Mouse (Mus musculus) left cerebral cortex, adult 8-10 months (tissue): ENCODE data around the gene Shroom1. TPM values are rescaled to one million over a fixed set of nuclear protein-coding genes. Genes with fewer than 3 reads are reported as not detected.
"Not testable (repeated sequence)": the region's sequence is repeated elsewhere in the genome, so short reads cannot be mapped to it uniquely, and the experiment has no call there.

ENCODE experiments used
- DNase-seq, 2 experiments: peaks; one replicate each; pipeline ENCODE4 v3.0.0; 2022; ENCODE audit warnings: low spot score in 2 of 2
- total RNA-seq, 4 experiments: library from RNA; stranded (reverse); gene quantifications; 2 replicates each; pipeline ENCODE4 v1.2.4; 2022

Shroom1 gene
- 1 to 10 TPM; 6.7 to 7.6 (median 7.0) TPM for total RNA-seq

DNA sequence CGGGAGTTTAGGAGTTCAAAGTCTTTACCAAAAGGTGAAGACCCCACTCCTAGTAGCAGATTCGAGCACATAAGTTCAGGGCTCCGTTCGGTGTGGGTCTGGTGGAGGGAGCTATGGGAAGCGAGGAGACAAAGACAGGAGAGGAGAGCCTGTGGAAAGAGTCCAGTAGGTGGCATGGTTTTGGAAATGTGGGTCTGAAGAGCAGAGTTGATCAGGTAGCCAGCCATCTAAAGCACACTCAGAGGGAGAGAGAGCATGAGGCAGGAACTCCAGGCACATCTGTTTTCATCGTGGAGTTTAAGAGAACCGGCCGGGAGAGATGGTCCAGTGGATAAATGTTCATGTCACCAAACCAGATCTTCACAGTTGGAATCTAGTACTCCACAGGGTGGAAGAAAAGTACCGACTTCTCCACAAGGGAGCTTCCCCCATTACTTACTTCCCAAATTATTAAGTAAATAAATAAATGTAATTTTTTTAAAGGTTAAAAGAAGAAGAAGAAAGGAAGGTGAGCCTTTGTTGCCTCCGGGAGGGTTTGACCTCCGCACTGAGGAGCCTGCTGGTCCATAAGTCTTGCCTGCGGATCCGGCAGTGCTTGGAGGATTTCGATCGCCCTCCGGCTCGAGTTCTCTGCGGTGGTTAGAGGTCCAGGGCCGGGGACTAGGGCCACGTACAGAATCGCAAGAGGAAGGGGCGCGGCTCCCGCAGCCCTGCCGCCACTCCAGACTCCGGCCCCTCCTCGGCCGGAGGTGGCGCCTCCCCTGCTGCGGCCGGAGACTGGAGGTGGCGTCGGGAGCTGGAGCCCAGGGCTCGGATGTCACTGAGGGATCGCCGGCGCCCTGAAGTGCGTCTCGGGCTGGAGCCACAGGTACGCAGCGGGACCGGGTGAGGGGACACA lies at the start of gene Shroom1, which contains the start of gene Gm10447:
Gene Shroom1, plus strand, starts transcription at position 732 of the 898 bp plus-strand sequence.
Gene Gm10447, minus strand, starts transcription at position 637 of the 898 bp plus-strand sequence.
- no peak for DNase-seq

DNA sequence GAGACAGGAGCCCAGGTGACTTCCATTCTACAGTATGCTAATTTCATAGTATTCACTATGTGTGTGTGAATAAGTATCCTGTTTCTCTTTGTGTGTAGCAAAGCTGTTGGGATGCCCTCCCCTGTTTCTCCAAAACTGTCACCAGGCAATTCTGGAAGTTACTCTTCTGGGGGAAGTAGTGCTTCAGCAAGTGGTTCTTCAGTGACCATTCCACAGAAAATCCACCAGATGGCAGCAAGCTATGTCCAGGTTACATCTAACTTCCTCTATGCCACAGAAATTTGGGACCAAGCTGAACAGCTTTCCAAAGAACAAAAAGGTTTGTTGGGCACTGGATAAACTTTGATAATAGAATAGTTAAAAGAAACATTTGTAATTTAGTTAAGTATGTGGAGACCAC lies 45.3 kb upstream of the Shroom1 start:
- no peak for DNase-seq

DNA sequence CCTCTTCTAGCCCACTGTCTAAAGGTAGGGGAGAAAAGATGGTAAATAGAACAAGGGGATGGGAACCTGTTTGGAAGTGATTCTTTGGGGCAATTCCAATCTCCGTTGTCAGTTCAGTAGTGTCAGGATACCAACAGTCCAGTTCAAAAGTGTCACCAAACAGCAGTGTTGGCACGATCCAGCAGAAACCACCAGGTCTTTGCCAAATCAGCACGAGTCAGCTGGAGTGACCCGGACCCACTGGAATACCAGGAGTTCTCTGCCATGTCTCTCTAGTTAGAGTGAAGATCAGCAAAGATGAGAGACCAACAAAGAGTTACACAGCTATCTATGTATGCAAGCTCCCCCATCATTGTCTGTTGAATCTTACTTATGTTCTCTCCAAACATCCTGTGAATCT lies 43.1 kb upstream of the Shroom1 start:
- no peak for DNase-seq

DNA sequence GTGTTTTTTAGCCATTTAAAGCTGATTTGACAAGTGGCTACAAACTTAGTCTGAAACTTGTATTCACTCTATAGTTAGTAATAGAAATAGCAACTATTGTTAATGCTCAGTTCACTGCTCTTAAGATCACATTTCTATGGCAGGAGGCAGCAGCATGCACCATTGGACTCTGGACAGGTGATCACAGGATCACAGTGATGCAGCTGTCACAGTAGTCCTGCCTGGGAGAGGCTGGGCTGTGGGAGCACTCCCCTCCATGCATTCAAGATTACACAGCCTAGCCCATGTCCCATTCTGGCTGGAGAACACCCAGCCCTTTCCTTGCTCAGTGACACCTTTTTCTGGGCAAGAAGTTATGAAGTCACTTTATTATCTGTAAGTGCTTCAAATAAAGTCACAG lies 39.0 kb upstream of the Shroom1 start:
- DNase-seq = no peak

DNA sequence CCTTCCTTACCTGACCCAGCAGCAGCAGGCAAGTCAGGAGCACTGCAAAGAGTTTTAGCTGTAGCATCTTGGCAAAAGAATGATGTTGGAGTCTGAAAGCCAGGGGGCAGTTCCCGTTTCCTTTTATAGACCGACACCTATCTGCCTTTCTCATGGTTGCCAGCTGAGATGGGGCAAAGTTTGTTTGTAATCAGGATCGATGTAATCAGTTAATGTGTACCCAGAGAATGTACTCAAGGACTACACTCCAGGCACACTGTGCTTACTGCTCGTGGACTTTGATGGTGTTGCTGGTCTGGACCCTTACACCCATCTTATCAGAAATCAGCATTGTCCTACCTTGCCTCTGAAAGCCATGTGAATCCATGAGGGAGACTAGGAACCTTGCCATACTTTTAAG lies 34.0 kb upstream of the Shroom1 start, which contains the start of gene Leap2:
Gene Leap2, minus strand, starts transcription at position 135 of the 400 bp plus-strand sequence.
- DNase-seq = no peak

DNA sequence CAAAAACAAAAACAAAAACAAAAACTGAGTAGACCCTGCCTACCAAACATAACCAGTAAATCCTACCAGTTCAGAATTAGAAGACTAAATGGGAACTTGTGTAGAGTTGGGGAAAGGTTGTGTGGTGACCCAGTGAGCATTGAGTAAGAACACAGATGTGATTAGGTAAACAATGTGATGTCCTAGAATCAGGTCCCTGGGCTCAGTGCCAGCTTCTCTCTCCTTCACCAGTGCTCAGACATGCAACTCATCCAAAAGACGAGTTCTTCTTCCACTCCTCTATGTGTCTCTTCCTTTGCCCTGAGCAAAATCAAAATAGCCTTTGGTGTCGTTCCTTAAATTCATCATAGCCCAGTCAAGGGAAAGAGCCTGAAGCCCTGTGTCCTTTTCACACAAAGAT lies 32.2 kb upstream of the Shroom1 start:
- DNase-seq = no peak

DNA sequence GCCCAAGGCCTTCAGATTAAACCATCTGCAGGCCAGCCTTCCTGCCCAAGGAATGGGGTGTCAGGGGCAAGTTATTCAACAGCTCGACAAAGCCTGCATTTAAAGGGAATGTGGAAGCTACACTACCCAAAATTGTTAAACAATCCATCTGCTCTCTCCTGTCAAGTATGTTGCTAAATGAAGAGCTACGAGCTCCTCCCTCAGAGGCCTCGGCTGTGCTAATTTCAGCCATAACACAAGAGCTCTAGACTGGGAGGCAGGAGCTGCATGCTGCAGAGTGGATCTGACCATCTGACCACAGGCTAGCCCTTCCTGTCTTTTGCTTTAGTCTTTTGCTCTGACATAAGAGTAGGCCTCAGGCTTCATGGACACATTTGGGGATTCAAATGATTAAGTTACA lies 31.8 kb upstream of the Shroom1 start:
- DNase-seq = no peak

DNA sequence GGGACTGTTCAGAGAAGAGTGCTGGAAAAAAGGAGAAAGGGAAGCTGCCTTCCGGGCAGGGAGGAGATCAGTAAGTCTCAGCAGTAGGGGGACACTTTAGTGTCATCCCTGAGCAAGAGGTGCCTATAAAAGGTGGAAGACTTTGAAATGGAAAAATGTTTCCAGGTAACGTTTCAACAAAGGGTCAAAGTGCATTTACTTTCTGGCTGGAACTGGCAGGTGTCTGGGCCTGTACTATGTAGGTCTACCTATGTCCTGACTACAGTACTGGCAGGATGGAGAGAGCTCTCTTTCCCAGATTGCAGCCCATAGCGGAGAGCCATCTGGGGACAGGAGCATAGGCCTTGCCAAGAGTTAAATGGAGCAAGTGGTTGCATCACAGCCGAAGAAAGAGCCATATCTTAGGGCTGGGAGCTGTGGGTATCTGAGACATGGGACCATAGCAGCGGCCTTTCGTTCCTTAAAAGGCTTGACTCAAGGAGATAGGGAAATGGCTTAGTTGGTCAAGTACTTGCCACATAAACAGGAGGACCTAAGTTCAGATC lies 31.2 kb upstream of the Shroom1 start:
- no peak for DNase-seq

DNA sequence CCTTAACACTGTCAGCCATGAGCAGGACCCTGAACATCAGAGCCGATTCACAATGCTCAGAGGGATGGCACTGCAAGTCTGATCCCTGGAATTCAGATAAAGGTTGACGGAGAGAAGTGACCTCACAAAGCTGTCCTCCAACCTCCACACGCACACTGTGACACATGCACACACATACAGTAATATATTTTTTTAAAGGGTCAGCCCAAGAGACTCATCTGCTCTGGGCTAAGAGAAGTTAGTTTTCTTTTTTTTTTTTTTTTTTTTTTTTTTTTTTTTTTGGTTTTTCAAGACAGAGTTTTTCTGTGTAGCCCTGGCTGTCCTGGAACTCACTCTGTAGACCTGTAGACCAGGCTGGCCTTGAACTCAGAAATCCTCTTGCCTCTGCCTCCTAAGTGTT lies 30.1 kb upstream of the Shroom1 start:
- DNase-seq = not testable (repeated sequence)

DNA sequence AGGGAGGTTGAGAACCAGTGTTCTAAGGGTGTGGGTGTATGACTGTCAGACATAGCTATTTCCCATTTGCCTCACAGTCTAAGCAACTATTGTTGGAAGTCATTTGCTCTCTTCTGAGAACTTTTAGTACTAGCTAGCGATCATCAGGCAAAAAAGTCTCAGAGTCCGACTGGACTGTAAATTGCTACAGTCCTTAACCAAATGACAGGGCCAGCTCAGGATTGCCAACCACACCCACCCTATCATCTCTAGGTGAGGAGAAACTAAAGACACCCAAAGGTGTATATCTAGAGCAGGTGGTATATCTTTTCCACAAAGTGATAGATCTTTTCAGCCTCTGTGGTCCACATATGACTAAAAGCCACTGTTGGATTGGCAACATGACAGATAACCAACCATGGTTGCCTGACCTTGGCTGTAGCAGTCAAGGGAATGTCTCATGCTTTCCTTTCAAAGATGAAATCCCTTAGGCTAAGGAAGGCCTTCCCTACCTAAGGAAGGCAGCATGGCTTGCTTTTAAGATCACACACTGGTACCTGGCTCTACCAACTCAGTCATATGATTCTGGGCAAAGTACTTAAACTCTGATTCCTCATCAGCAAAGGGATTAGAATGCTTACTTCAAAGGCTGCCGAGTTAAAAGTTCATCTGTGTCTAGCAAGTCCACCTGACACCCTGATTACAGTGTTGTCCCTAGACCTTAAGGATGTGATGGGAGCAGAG lies 28.9 kb upstream of the Shroom1 start:
- no peak for DNase-seq

DNA sequence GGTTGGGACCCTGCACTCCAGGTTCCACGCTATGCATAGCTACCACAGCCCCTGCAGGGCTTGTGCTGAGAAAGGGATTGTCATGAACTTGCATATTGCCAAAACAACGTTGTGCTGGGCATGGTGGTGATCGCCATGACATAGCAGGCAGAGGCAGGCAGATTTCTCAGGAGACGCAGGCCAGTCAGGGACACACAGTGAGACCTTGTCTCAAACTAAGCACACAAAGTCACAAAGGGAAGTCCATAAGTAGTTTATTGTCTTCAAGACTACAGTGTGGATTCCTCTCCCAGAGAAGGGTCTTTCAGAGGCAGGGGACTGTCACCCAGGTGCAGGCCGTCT lies 28.3 kb upstream of the Shroom1 start:
- no peak for DNase-seq

DNA sequence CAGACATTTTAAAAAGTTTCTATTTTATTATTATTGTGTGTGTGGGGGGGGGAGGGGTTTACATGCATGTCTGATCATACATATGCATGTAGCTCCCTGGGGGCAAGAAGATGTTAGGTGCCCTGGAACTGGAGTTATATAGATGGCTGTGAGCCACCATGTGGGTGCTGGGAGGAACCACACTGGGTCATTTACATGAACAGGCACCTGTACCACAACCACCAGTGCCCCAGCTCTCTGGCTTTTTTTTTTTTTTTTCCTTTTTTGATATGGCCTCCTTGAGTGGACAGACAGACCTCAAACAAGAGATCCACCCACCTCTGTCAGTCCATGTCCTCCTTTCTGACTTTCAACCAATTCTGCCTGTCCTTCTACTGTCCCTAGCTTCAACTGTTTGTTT lies 27.8 kb upstream of the Shroom1 start:
- no peak for DNase-seq

DNA sequence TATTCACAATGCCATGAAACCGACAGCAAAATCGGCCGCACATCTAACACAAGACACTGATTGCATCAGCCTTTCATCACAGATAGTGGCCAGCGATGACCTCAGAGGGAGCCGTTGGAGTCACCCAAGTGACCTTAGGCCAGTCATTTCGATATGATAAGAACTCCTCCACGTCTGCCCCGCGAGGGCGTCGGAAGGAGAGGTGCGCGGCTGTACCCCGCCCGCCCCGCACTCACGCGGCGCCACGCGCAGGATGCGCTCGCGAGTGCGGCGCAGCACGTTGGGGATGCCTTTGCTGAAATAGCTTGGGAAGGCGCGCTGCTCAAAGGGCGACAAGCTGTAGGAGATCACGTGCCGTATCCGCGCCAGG lies 26.7 kb upstream of the Shroom1 start:
- DNase-seq = no peak

DNA sequence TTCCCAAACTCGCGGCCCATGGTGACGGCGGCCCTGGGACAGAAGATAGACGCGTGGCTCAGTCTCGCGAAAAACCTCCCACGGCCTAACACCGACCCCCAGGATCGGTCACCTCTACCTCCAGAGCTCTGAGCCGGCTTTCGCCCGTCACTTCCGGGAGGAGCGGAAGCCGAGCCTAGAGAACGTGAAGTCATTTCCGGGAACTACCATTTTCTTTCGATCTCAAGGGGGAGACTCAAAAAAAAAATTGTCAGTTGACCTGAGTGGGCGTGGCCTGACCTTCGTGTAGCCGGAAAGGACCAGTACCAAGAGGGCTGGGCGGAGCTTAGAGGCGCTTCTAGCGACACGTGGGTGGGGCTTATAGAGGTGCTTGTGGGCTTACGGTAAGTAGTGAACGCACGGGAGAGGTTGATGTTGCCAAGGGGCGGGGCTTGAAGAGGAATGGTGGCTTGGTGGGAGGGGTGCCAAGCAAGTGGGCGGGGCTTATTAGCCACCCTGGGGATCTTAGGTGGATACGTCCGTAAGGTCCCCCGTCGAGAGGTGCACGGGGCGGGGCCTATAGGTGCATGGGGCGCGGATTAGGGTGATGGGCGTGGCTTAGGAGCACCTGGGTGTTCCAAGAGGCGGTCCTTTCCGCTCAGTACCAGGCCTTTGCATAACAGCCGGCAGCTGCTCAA lies 26.2 kb upstream of the Shroom1 start, which contains the start of the genes Uqcrq and Gdf9:
Gene Uqcrq, minus strand, starts transcription at position 162 of the 677 bp plus-strand sequence.
Gene Gdf9, plus strand, starts transcription at position 354 of the 677 bp plus-strand sequence.
- DNase-seq = peak; percentile 99 to 100

DNA sequence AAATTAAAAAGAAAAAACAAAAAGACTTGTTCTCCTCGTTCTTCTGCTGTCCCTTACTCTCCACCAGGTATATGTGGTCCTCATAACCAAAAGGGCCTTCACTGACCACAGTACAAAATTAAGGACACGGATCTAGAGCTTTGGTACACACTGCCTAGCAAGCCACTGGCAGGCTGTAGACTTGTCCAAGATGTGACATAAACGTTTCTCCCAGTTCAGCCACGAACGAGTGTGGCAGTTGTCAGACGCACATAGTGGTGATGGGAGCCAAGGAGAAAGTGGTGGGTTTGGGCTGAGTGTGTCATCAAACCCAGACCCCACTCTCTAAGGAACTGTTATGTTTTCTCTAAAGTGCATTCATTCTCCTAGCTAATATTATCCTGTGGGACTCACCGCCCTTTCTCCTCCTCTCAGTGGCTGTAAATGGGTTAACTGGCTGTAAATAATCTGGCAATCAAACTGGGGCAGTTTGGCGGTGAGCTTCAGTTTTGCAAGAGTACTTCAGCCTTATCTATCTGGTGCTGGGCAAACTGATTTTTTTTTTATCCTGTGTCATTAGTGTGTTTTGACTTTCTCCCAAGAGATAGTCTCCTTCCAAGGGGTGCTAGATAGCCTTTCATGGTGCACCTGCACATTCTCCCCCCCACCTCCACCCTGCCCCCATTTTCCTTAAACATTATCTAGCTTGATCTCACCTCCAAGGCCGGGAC lies 25.5 kb upstream of the Shroom1 start:
- DNase-seq = no peak

DNA sequence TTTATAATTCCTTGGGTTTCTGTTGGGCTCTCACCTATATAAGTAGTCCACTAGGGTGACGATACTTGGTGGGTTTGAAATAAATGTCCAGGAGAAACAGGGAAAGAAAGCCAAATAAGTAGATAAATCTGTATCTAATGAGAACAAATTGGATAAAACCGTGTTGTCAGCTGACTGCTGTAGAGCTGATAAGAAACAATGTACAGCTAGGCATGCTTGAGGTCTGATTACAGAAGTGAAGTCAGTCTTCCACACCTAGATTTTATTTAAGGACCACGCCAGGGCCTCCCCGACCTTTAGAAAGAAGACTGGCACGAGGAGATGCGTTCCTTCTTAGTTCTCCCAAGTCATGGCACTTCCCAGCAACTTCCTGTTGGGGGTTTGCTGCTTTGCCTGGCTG lies 23.9 kb upstream of the Shroom1 start:
- no peak for DNase-seq

DNA sequence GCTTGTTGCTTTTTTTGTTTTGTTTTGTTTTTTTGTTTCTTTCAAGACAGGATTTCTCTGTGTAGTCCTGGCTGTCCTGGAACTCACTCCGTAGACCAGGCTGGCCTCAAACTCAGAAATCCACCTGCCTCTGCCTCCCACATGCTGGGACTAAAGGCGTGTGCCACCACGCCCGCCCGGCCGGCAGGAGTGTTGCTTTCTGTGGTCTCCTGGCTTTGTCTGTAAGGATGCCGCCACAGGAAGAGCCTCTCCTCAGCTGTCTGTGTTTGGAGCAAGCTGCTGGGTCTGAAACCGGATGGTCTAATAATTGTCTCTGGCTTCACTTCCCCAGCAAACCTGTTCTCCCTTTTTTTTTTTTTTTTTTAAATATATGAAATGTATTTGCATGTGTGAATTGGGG lies 21.5 kb upstream of the Shroom1 start:
- no peak for DNase-seq

DNA sequence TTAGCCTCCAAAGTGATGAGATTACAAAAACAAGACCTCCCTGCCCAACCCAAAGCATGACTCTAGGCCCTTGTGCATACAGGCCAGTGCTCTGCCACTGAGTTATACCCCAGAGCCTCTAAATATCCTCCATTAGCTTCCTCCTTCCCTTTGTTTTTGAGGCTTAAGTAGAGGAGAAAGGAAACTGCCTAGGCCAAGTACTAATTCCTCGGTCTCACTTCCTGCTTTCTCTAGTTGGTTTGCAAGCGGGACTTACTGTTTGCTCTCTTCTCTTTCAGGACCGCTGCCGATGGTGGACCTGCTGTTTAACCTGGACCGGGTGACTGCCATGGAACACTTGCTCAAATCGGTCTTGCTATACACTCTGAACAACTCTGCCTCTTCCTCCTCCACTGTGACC lies 20.7 kb upstream of the Shroom1 start:
- DNase-seq = no peak

DNA sequence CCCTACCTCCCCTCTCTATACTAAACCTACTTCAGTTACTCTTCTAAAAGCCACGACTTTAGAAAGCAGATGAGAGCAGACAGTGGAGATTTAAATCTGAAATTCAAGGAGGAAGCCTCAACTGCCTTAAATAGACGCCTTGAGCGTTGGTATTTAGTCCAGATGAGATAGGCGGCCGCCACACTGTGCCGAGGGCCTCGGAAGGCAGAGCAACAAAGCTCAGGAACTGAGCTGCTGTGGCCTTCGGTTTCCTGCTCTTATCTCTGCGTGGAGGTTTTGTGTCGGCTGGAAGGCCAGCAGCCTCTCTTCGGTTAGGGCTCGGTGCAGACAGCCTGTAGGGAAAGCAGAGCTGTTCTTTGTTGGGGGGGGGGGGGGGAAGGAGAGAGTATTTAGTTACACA lies 15.1 kb upstream of the Shroom1 start:
- DNase-seq = no peak

DNA sequence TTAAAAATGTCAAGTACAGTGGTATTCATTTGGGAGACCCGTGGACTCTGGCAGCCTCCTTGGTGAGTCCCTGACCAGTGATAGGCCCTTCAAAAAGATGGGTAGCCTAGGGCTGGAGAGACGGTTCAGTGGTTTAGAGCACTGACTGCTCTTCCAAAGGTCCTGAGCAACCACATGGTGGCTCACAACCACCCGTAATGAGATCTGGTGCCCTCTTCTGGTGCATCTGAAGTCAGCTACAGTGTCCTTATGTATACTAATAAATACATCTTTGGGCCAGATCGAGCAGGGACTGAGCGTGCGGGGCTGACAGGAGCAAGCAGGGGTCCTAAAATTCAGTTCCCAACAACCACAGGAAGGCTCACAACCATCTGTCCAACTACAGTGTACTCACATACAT lies 13.1 kb upstream of the Shroom1 start:
- DNase-seq = no peak

DNA sequence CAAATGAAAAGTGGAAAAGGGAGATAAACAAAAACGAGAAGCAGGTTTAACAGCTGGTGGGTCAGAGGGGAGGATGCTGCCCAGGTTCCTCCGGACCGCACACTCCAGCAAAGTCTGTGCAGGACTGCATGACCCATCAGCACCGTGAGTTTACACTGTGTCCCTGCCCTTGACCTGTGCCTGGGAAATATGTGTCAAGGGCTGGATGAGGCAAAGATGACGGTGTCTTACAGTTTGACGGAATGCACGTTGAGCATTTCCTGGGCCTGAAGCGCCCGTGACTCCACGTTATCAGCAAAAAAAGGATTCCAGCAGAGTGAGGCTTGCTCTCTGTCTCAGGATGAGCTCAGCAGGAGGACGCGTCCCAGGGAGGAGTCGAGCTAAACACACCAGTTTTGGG lies 11.4 kb upstream of the Shroom1 start:
- DNase-seq = no peak
